ENCODE assay signal across 13 mouse cellular contexts in genomic region chr10:74749446-74749845, GRCm38 (mm10).
"Had no signal": no experiment of that assay in that cellular context is flagged by ENCODE, and none has a peak within 500 bp of the region (broad histone marks: within the 10 kb centered on the region; RNA-seq: fewer than 3 reads in every experiment).

No protein-coding gene starts in this region.

- DNase-seq: lung, adult 18-20 months; lung, embryonic 14.5 days; lung, postnatal 10 days; lung, postnatal 4 days; midbrain, embryonic 14.5 days; retina, postnatal 1 day; right cerebral cortex, adult 18-20 months; right cerebral cortex, postnatal 25 days; right cerebral cortex, postnatal 4 days; spleen, adult 18-20 months; thymus, adult 18-20 months; thymus, postnatal 14 days; thymus, postnatal 36 days had no signal
